Mouse (Mus musculus) embryonic stem cell, embryonic (primary cell): Measurements from ENCODE around the gene Wbp1l.

Experiments used
- CTCF ChIA-PET, 4 experiments: fragments of 300-600 bp in 2 of 4; fragments of 350-600 bp in 2 of 4; sonication (Branson Sonifier 250); formaldehyde crosslinking; loops; one replicate each; lab custom pipeline; 2022; ENCODE audit warnings: inconsistent platforms in 2 of 4; lab: Charles Lee
- POLR2A ChIA-PET, 4 experiments: fragments of 300-600 bp in 2 of 4; fragments of 350-600 bp in 2 of 4; sonication (Branson Sonifier 250); formaldehyde crosslinking; loops; one replicate each; lab custom pipeline; 2022; ENCODE audit warnings: antibody characterized with exemption in 4 of 4, inconsistent platforms in 1 of 4; lab: Charles Lee

Wbp1l gene

GRCm38 (mm10) chr19:46618322-46618721 lies 19.4 kb downstream of the Wbp1l start:
- POLR2A ChIA-PET: interaction anchor here (0.6 to 10.2 kb wide), 16 partner anchors 9 to 183 kb away, joined by 3 to 48 read pairs (median 4); partner anchors contain the start of genes Wbp1l (in 2 of the 4), Arl3 (in 1 of the 4) and Sfxn2 (in 1 of the 4)
- CTCF ChIA-PET: interaction anchor here in 3 of 4 experiments (0.6 to 3.1 kb wide), 5 partner anchors 10 to 544 kb away, joined by 3 to 7 read pairs (median 3); no protein-coding TSS in a partner anchor

GRCm38 (mm10) chr19:46619001-46619400 lies 20.1 kb downstream of the Wbp1l start:
- CTCF ChIA-PET: interaction anchor here in 3 of 4 experiments (0.6 to 1.3 kb wide), 4 partner anchors 19 to 34 kb away, joined by 3 to 6 read pairs (median 3); no protein-coding TSS in a partner anchor
- POLR2A ChIA-PET: interaction anchor here (0.6 to 10.2 kb wide), 16 partner anchors 9 to 183 kb away, joined by 3 to 48 read pairs (median 4); partner anchors contain the start of genes Wbp1l (in 2 of the 4), Arl3 (in 1 of the 4) and Sfxn2 (in 1 of the 4)

- CTCF ChIA-PET: interaction anchor here in 3 of 4 experiments (0.6 to 0.9 kb wide), 3 partner anchors 12 to 34 kb away, joined by 3 to 6 read pairs (median 3); no protein-coding TSS in a partner anchor
- POLR2A ChIA-PET: interaction anchor here in 3 of 4 experiments (0.6 to 10.2 kb wide), 11 partner anchors 10 to 119 kb away, joined by 3 to 48 read pairs (median 4); partner anchors contain the start of gene Wbp1l (in 1 of the 3)
Measured at GRCm38 (mm10) chr19:46619518-46619917, 20.6 kb downstream of the Wbp1l start.

- ChIA-PET POLR2A (interaction anchor here in 2 of 4 experiments (0.6 to 10.2 kb wide), 8 partner anchors 9 to 352 kb away, joined by 3 to 48 read pairs (median 4); partner anchors contain the start of gene Wbp1l (in 1 of the 2)), CTCF (interaction anchor here in 1 of 4 experiments (0.8 kb wide), 1 partner anchor 13 kb away, joined by 3 read pairs; no protein-coding TSS in a partner anchor)
Measured at GRCm38 (mm10) chr19:46620016-46620808, 21.3 kb downstream of the Wbp1l start.

GRCm38 (mm10) chr19:46621236-46622183 lies 22.6 kb downstream of the Wbp1l start:
- ChIA-PET POLR2A (interaction anchor here in 3 of 4 experiments (0.5 to 10.2 kb wide), 14 partner anchors 9 to 533 kb away, joined by 3 to 48 read pairs (median 4); partner anchors contain the start of gene Borcs7 (in 2 of the 3)), CTCF (interaction anchor here in 3 of 4 experiments (0.5 to 1.1 kb wide), 5 partner anchors 12 to 1261 kb away, joined by 3 to 18 read pairs (median 4); no protein-coding TSS in a partner anchor)

GRCm38 (mm10) chr19:46622659-46623193 lies 23.8 kb downstream of the Wbp1l start:
- ChIA-PET CTCF (interaction anchor here (0.6 to 1.5 kb wide), 7 partner anchors 14 to 1260 kb away, joined by 3 to 18 read pairs (median 3); no protein-coding TSS in a partner anchor), POLR2A (interaction anchor here in 2 of 4 experiments (0.6 to 10.2 kb wide), 15 partner anchors 8 to 103 kb away, joined by 3 to 48 read pairs (median 4); partner anchors contain the start of gene Borcs7 (in 2 of the 2))

- CTCF ChIA-PET: interaction anchor here in 3 of 4 experiments (0.6 to 1.5 kb wide), 5 partner anchors 35 to 289 kb away, joined by 3 to 4 read pairs (median 3); no protein-coding TSS in a partner anchor
- POLR2A ChIA-PET: interaction anchor here in 2 of 4 experiments (1.2 to 10.2 kb wide), 10 partner anchors 8 to 67 kb away, joined by 3 to 48 read pairs (median 4); partner anchors contain the start of gene Borcs7 (in 2 of the 2)
Measured at GRCm38 (mm10) chr19:46623194-46623667, 24.3 kb downstream of the Wbp1l start.

GRCm38 (mm10) chr19:46623790-46624772 lies 25.2 kb downstream of the Wbp1l start:
- POLR2A ChIA-PET: interaction anchor here in 3 of 4 experiments (0.5 to 10.2 kb wide), 9 partner anchors 10 to 227 kb away, joined by 3 to 48 read pairs (median 3); partner anchors contain the start of gene Sufu (in 1 of the 3)
- CTCF ChIA-PET: interaction anchor here (0.6 to 1.5 kb wide), 5 partner anchors 11 to 189 kb away, joined by 3 to 4 read pairs (median 4); no protein-coding TSS in a partner anchor

- CTCF ChIA-PET: interaction anchor here in 1 of 4 experiments (0.7 to 1.3 kb wide), 2 partner anchors 17 to 38 kb away, joined by 3 to 4 read pairs; no protein-coding TSS in a partner anchor
- POLR2A ChIA-PET: interaction anchor here in 3 of 4 experiments (0.5 to 10.2 kb wide), 9 partner anchors 10 to 228 kb away, joined by 3 to 48 read pairs (median 3); partner anchors contain the start of gene Sufu (in 1 of the 3)
Measured at GRCm38 (mm10) chr19:46625015-46625414, 26.1 kb downstream of the Wbp1l start.

- ChIA-PET CTCF (interaction anchor here in 1 of 4 experiments (0.7 to 1.3 kb wide), 2 partner anchors 17 to 38 kb away, joined by 3 to 4 read pairs; no protein-coding TSS in a partner anchor), POLR2A (interaction anchor here in 2 of 4 experiments (0.6 to 10.2 kb wide), 6 partner anchors 9 to 286 kb away, joined by 3 to 48 read pairs (median 3); no protein-coding TSS in a partner anchor)
Measured at GRCm38 (mm10) chr19:46625519-46625918, 26.6 kb downstream of the Wbp1l start.

- CTCF ChIA-PET: interaction anchor here in 1 of 4 experiments (0.5 to 1.4 kb wide), 2 partner anchors 21 to 1267 kb away, joined by 3 to 4 read pairs; no protein-coding TSS in a partner anchor
- POLR2A ChIA-PET: interaction anchor here in 1 of 4 experiments (0.7 kb wide), 1 partner anchor 13 kb away, joined by 5 read pairs; no protein-coding TSS in a partner anchor
Measured at GRCm38 (mm10) chr19:46628403-46628802, 29.5 kb downstream of the Wbp1l start.

- ChIA-PET POLR2A (interaction anchor here in 3 of 4 experiments (0.5 to 2.6 kb wide), 12 partner anchors 10 to 273 kb away, joined by 3 to 12 read pairs (median 4); no protein-coding TSS in a partner anchor), CTCF (interaction anchor here in 1 of 4 experiments (0.7 kb wide), 1 partner anchor 28 kb away, joined by 3 read pairs; no protein-coding TSS in a partner anchor)
Measured at GRCm38 (mm10) chr19:46629807-46630206, 30.9 kb downstream of the Wbp1l start.

GRCm38 (mm10) chr19:46631637-46632036 lies 32.8 kb downstream of the Wbp1l start:
- ChIA-PET CTCF (interaction anchor here in 1 of 4 experiments (0.6 kb wide), 1 partner anchor 194 kb away, joined by 4 read pairs; no protein-coding TSS in a partner anchor), POLR2A (interaction anchor here in 3 of 4 experiments (0.6 to 2.6 kb wide), 16 partner anchors 9 to 322 kb away, joined by 3 to 12 read pairs (median 3); partner anchors contain the start of gene Wbp1l (in 1 of the 3))

GRCm38 (mm10) chr19:46635766-46636165 lies 36.9 kb downstream of the Wbp1l start:
- CTCF ChIA-PET: interaction anchor here (1.0 to 1.6 kb wide), 4 partner anchors 22 to 48 kb away, joined by 3 to 4 read pairs (median 3); no protein-coding TSS in a partner anchor

More at GRCm38 (mm10) chr19:46635766-46636165, 36.9 kb downstream of the Wbp1l start:
- POLR2A ChIA-PET: interaction anchor here in 2 of 4 experiments (0.7 to 1.8 kb wide), 6 partner anchors 11 to 110 kb away, joined by 3 to 6 read pairs (median 4); no protein-coding TSS in a partner anchor
